Mouse (Mus musculus) T-helper 2 cell (primary cell): ENCODE results near the gene Adck1.

Experiments
- in situ Hi-C: fragments of 300-600 bp; cut with MboI, MseI; formaldehyde crosslinking; loops from one replicate; pipeline ENCODE4 v1.15.1; 2025; ENCODE audit warnings: high pct_unique_total_duplicates

Adck1 gene

GRCm38 (mm10) chr12:88473796-88474195 lies 113.4 kb downstream of the Adck1 start:
- in situ Hi-C loops = no loop called here

- in situ Hi-C loops = no loop called here
Observed at GRCm38 (mm10) chr12:88475833-88476232, 115.5 kb downstream of the Adck1 start.

DNA sequence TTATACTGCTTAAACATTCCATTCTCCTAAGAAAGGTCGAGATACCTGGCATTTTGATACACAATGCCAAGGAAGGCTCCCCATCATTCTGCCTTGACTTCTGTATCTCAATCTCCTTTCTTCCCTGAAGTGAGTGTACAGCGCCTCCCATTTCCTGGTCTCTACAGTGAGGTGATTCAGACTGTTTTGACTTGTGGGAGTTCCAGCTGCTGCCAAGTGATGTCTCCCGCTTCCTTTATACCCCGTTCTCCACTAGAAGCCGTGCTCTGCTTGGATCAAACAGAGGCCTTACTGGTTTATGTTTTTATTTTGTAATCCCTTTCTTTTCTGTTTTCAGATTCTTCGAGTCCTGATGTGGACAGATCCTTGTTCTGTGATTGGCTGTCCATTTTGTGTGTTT lies 116.3 kb downstream of the Adck1 start:
- in situ Hi-C loops = no loop called here

GRCm38 (mm10) chr12:88481657-88482056 lies 121.3 kb downstream of the Adck1 start:
- in situ Hi-C loops = no loop called here

- in situ Hi-C loops = no loop called here
Observed at GRCm38 (mm10) chr12:88490881-88491280, 130.5 kb downstream of the Adck1 start.
